Mouse (Mus musculus): ENCODE results near the gene Gm10190.

DNA sequence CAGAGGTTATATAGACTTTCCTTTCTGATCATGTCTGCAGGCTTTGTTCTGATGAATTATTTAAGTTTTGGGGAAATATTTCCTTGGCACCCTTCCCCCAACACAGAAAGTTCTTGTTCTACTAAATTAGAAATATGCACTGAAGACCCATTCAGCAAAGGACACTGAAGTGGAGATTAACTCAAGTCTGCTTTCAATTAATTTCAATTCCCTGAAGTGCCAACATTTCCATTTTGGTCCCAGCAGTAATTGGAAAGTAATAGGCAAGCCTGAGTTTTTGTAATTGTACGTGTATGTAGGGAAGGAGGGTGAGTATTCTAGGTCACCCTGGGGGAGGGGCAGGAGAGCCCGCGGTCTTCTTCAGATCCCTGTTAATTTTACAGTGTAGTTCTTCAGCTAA is 46.9 kb downstream of the Gm10190 start:
- no peak for TF ChIP-seq POLR2A (IDR thresholded peaks at IDR 0.05; ENCODE audit: borderline replicate concordance, low read depth, low read length)
- no peak for TF ChIP-seq CTCF (IDR thresholded peaks at IDR 0.05; ENCODE audit: low read depth, low read length)

Measured in bone marrow macrophage, adult 2 months (primary cell).